Mouse (Mus musculus) 416B (cell line): ENCODE results near the gene Pheta1.

Source experiments
- DNase-seq: peaks from one replicate; pipeline ENCODE4 v3.0.0; 2011; ENCODE audit warnings: low read depth

Pheta1 gene

DNA sequence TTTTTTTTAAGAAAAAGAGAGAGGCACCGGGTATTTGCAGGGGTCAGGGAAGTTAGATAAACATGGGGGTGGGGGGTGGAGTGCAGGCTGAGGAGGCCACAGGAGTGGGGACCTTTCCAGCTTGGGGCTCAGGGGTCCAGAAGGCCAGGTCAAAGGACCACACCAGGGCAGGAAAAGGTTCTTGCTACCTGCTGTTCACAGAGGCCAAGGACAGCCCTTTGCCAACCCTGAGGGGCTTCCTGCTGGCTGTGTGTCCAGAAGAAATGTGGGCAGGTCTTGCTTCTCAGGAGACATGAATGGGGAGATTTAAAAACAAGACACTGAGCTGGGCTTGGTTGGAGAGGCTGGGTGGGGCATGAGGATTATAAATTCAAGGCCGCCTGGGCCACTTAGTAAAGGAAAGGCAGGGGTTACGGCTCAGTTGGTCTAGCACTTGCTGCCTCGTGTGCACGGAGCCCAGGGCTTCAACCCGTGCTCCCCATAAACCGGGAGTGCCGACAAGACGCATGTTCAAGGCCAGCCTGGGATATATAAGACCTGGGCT lies 41.1 kb downstream of the Pheta1 start:
- DNase-seq = no peak

DNA sequence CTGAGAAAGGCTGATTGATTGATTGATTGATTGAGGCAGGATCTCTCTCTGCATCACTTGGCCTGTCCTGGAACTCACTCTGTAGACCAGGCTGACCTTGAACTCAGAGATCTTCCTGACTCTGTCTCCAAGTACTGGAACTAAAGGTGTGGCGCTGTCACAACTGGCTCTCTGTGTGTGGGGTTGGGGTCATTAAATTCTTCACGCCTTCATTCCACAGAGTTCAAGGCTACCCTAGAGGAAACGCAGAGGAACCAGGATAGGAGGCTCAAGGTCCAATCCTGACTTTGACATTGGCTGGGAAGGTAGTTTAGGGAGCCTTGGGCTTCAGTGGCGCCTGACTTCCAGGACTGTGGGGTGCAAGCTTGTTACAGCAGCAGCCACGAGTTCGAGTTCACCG lies 42.1 kb downstream of the Pheta1 start:
- DNase-seq = no peak

DNA sequence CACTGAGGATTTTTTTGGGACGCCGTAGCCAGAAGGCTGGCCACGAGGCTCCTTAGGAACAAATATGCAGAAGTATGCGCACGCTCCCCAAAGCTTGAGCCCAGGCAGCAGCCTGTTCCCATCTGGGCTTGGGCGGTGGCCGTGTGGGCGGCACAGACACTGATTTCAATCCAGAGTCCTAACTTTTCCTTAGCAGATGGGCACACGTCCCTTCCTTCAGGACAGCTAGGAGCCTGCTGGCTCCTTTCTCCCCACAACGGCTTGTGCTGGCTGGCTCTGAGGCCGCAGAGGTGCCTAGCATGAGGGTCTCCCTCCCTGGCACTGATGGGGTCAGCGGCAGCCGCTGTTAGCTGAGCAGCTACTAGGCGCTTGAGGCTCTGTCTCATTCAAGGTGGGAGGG lies 43.5 kb downstream of the Pheta1 start:
- no peak for DNase-seq

DNA sequence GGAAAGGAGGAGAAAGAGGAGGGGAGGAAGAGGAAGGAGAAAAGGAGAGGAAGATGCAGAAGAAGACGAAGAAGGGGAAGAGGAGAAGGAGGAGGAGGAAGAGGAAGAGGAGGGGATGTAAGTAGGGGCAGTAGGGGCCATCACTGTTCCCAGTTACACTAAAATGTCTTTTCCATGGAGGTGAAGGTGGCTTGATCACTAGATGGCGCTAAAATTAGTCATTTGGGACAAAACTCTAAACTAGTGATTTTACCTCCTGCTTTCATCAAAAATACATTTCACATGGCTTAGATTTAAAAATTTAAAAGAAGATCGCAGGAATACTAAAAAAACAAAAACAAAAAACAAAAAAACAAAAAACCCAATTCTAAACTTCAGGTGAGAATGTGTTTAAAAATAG lies 44.8 kb downstream of the Pheta1 start:
- DNase-seq = peak; percentile 20

DNA sequence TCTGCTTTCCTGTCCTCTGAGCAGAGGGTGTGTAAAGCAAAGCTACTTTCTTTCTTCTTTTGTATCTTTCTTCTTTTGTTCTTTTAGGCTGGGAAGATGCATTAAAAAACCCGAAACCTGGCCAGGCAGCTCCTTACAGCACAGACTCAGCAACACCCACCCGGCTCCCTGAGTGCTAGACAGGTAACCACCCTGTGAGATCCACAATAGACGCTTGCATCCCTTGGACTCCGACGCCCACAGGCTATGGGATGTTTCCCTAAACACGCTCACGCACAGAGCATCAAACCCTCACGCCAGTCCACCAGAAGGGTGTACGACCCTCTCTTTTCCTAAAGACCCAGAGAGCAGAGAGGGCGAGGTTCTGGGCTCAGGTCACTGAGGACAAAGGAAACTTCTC lies 45.9 kb downstream of the Pheta1 start:
- DNase-seq = no peak

DNA sequence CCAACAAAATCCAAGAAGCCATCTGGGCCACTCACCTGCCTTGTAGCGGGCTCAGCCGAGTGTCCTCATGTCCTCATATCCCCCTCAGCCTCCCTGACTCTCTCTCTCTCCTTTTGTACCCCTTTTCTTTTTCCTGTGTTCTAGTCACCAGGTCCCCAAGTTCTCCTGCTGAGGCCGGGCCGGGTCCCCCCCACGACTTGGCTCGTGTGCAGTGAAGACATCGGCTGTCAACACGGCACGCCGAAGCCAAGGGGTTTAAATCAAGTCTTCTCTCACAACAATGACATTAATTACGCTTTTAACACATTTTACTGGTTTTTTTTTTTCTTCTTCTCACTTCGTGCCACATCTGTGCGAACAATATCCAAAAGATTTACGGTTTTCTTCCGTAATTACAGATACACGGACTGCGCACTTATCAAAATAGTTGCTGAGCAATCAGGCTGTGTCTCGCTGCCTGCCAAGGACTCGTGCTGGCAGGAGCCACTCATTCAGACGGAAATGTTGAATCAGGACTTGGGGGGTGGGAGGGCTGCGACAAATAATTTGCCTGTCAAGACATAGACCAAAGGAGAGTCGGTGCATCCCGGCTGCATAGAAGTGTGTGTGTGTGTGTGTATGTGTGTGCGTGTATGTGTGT lies 46.5 kb downstream of the Pheta1 start:
- no peak for DNase-seq

DNA sequence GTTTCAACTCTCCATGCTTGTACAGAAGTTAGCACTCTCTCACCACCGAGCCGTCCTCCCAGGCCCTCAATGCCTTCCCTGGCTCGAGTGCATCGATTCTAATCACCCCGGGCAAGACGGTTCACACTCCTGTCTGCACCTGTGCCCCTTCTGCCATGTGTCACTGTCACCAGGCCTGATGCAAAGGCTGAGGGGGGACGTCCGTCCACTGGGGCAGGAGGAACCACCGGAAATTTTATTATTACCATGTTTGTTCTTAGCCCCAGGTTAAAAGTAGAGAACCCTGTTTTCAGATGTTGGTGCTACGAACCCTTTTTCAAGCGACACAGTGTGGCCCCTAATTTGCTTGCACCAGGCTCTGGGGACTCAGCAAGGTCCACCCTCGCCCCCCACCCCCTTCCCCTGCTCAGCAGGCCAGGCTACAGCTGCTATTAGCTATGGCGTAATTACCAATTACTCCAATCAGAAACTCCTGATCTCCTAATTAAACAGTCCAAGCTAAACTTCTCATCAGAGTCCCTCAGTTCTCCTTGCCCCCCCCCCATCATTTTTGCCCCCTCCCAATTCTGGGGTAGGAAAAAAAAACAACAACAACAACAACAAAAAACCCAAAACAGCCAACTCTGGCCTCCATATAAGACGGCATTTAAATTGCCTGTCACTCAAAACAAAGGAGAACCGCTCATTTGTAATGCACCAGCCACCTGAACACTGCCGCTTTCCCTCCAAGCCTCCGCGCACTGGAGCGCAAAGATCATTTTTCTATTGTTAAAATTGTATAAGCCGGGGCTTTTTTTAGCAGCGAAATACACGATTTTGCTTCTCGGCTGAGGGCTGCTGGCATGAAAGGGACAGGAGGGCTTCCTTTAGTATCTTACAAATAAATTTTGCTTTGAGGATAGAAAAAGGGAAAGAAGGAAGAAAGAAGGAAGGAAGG lies 54.3 kb downstream of the Pheta1 start:
- no peak for DNase-seq
